Mouse (Mus musculus) hindbrain, embryonic 16.5 days (tissue): ENCODE measurements around the gene Rpf1. TPM values are rescaled to one million over a fixed set of nuclear protein-coding genes. Genes with fewer than 3 reads are reported as not detected.

Source experiments
- ATAC-seq: fragments of 200-750 bp; cut with Nextera tagmentation; 2 replicates; pipeline ENCODE4 v1.8.0; 2017; ENCODE audit warnings: moderate TSS enrichment, moderate library complexity
- H3K27ac ChIP-seq: fragments of 300-500 bp; sonication (generic); 2 replicates; pipeline ENCODE4 v1.5.1; 2014; ENCODE audit warnings: low read depth, mild to moderate bottlenecking, control low read depth, low read length, moderate library complexity
- H3K27me3 ChIP-seq: fragments of 300-500 bp; sonication (generic); replicated peaks from 2 replicates; pipeline ENCODE4 v1.6.1; 2014; ENCODE audit warnings: low read length; ENCODE audit not compliant: control insufficient read depth, insufficient read depth
- H3K36me3 ChIP-seq: fragments of 300-500 bp; sonication (generic); 2 replicates; pipeline ENCODE4 v1.6.1; 2014; ENCODE audit warnings: mild to moderate bottlenecking, low read length, moderate library complexity, mixed read lengths; ENCODE audit not compliant: control insufficient read depth, insufficient read depth
- H3K4me1 ChIP-seq: fragments of 300-500 bp; sonication (generic); 2 replicates; pipeline ENCODE4 v1.6.1; 2014; ENCODE audit warnings: low read depth, low read length; ENCODE audit not compliant: control insufficient read depth, insufficient read depth
- H3K4me2 ChIP-seq: fragments of 300-500 bp; sonication (generic); 2 replicates; pipeline ENCODE4 v1.6.1; 2014; ENCODE audit warnings: mild to moderate bottlenecking, low read length, control low read depth, moderate library complexity
- H3K4me3 ChIP-seq: fragments of 300-500 bp; sonication (generic); 2 replicates; pipeline ENCODE4 v1.5.1; 2014; ENCODE audit warnings: mild to moderate bottlenecking, low read length, control low read depth, moderate library complexity
- H3K9ac ChIP-seq: fragments of 300-500 bp; sonication (generic); 2 replicates; pipeline ENCODE4 v1.6.1; 2014; ENCODE audit warnings: low read depth, mild to moderate bottlenecking, control low read depth, low read length, moderate library complexity
- H3K9me3 ChIP-seq: fragments of 300-500 bp; sonication (generic); 2 replicates; pipeline ENCODE4 v1.6.1; 2014; ENCODE audit warnings: mild to moderate bottlenecking, low read length, moderate library complexity; ENCODE audit not compliant: control insufficient read depth
- WGBS: fragments of 180-500 bp; shearing (Covaris S2); extraction: QIAGEN DNeasy Blood & Tissue Kit; methylation state at CpG from one replicate; pipeline ENCODE4 v1.1.7; 2014; 5-methylcytosine and 5-hydroxymethylcytosine counted together
- polyA plus RNA-seq: library from polyadenylated mRNA; unstranded; fragments of >200 nt; fragmentation: Nextera tagmentation; extraction: Ambion mirVana; gene quantifications from 2 replicates; pipeline ENCODE4 v1.2.1, GENCODE M21; 2015

The Rpf1 gene
- polyA plus RNA-seq, 1 experiment from 2014 or later, result 31.5 TPM

GRCm38 (mm10) chr3:146482044-146482443 is 39.2 kb downstream of the Rpf1 start:
- 71% methylated on average over 2 of the region's 2 CpGs for WGBS
- Histone ChIP-seq H3K4me2 (no peak overlapping the region), H3K4me1 (no peaks in the 10 kb centered on the region), H3K27ac (no peak overlapping the region), H3K36me3 (no peaks in the 10 kb centered on the region), H3K9ac (no peak overlapping the region), H3K9me3 (no peaks in the 10 kb centered on the region), H3K27me3 (no peaks in the 10 kb centered on the region), H3K4me3 (no peak overlapping the region)
- ATAC-seq, result no peak

GRCm38 (mm10) chr3:146474428-146474827 is 46.8 kb downstream of the Rpf1 start:
- ATAC-seq, result no peak
- no peaks in the 10 kb centered on the region for H3K9me3 ChIP-seq
- WGBS, result 95% methylated on average over 3 of the region's 3 CpGs
- no peaks in the 10 kb centered on the region for H3K4me1 ChIP-seq
- H3K27me3 ChIP-seq, result no peaks in the 10 kb centered on the region
- H3K9ac ChIP-seq, result no peak overlapping the region
- no peak overlapping the region for H3K4me3 ChIP-seq
- no peak overlapping the region for H3K4me2 ChIP-seq
- no peak overlapping the region for H3K27ac ChIP-seq
- H3K36me3 ChIP-seq, result no peaks in the 10 kb centered on the region

GRCm38 (mm10) chr3:146473741-146474140 is 47.5 kb downstream of the Rpf1 start:
- Histone ChIP-seq H3K27ac (no peak overlapping the region), H3K9ac (no peak overlapping the region), H3K4me1 (no peaks in the 10 kb centered on the region), H3K9me3 (no peaks in the 10 kb centered on the region), H3K36me3 (no peaks in the 10 kb centered on the region), H3K4me2 (no peak overlapping the region), H3K27me3 (no peaks in the 10 kb centered on the region), H3K4me3 (no peak overlapping the region)
- no peak for ATAC-seq

GRCm38 (mm10) chr3:146472657-146473056 is 48.6 kb downstream of the Rpf1 start:
- no peak for ATAC-seq
- Histone ChIP-seq H3K27ac (no peak overlapping the region), H3K27me3 (no peaks in the 10 kb centered on the region), H3K4me2 (no peak overlapping the region), H3K4me1 (no peaks in the 10 kb centered on the region), H3K4me3 (no peak overlapping the region), H3K9ac (no peak overlapping the region), H3K9me3 (no peaks in the 10 kb centered on the region), H3K36me3 (no peaks in the 10 kb centered on the region)
- WGBS, result 72% methylated on average over 4 of the region's 4 CpGs

GRCm38 (mm10) chr3:146469226-146469625 is 52.0 kb downstream of the Rpf1 start:
- no peak overlapping the region for H3K27ac ChIP-seq
- H3K4me2 ChIP-seq, result no peak overlapping the region
- H3K9me3 ChIP-seq, result no peaks in the 10 kb centered on the region
- no peak overlapping the region for H3K4me3 ChIP-seq
- H3K27me3 ChIP-seq, result no peaks in the 10 kb centered on the region
- H3K9ac ChIP-seq, result no peak overlapping the region
- no peak for ATAC-seq
- no peaks in the 10 kb centered on the region for H3K4me1 ChIP-seq
- no peaks in the 10 kb centered on the region for H3K36me3 ChIP-seq
- 84% methylated on average over 2 of the region's 2 CpGs for WGBS

GRCm38 (mm10) chr3:146462939-146463338 is 58.3 kb downstream of the Rpf1 start:
- WGBS, result 71% methylated on average over 2 of the region's 2 CpGs
- no peak overlapping the region for H3K4me3 ChIP-seq
- H3K4me2 ChIP-seq, result no peak overlapping the region
- ATAC-seq, result no peak
- H3K9me3 ChIP-seq, result no peaks in the 10 kb centered on the region
- no peaks in the 10 kb centered on the region for H3K36me3 ChIP-seq
- no peak overlapping the region for H3K9ac ChIP-seq
- no peaks in the 10 kb centered on the region for H3K4me1 ChIP-seq
- no peak overlapping the region for H3K27ac ChIP-seq
- H3K27me3 ChIP-seq, result no peaks in the 10 kb centered on the region

Other genes starting within 250 kb of the Rpf1 start
- 17.9 and 18.8 TPM in 2 replicates for gene Ssx2ip, start 116.8 kb downstream of the Rpf1 start, polyA plus RNA-seq
- gene Ctbs, start 71.6 kb downstream of the Rpf1 start, polyA plus RNA-seq, result 5.0 and 5.7 TPM in 2 replicates
- gene Spata1, start 21.7 kb downstream of the Rpf1 start, polyA plus RNA-seq, result 4.5 and 5.5 TPM in 2 replicates
- 340 and 347 TPM in 2 replicates for gene Gng5, start 21.6 kb downstream of the Rpf1 start, polyA plus RNA-seq
- gene Uox, start 49.0 kb upstream of the Rpf1 start, polyA plus RNA-seq, result 0.14 TPM in 1 of 2 replicates, not detected in the other
- not detected in 2 replicates for gene Dnase2b, start 94.2 kb upstream of the Rpf1 start, polyA plus RNA-seq
- gene 4930503B20Rik, start 129.9 kb upstream of the Rpf1 start, polyA plus RNA-seq, result not detected in 2 replicates
- 0.12 and 0.20 TPM in 2 replicates for gene Samd13, start 164.2 kb upstream of the Rpf1 start, polyA plus RNA-seq